Mouse (Mus musculus): ENCODE results near the gene Htt.

DNA sequence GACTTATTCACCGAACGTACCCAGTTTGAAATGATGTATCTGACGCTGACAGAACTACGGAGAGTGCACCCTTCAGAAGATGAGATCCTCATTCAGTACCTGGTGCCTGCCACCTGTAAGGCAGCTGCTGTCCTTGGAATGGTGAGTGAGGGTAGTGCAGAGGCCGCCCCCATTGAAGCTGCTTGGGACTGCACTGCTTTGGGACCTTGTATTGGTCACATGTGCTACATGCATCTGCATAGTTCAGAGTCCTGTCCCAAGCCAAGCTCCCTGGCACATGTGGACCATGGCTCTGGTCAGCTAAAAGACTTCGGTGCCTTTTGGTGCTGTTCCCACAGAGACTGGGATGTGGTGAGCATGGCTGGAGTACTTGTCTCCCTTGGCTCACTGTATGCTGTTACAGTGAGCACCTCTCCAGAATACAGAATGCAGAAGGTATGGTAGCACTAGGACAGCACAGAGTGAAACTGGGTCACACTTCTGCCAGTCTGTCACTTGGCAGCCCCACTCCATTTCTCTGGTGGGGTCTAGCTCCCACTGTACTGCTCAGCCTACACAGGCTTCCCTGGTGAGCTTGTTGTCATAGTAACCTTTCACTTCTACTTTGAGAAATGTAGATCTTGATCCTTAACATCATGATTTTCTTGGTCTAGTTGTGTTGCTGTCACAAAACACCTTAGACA is 138.4 kb downstream of the Htt start:
- TF ChIP-seq CTCF (IDR thresholded peaks at IDR 0.05; ENCODE audit: borderline replicate concordance, insufficient read depth, low read length) (no peak), POLR2A (IDR thresholded peaks at IDR 0.05; ENCODE audit: low read depth, low read length) (no peak)

Data from embryonic fibroblast, embryonic 13.5 days (primary cell).